Mouse (Mus musculus) cortical plate, adult 2 months (tissue): Measurements from ENCODE around the gene Farp1.

Experiments
- CTCF ChIP-seq: fragments of 200-500 bp; IDR thresholded peaks from 2 replicates; pipeline ENCODE4 v1.5.1; 2011; ENCODE audit warnings: mild to moderate bottlenecking, control low read depth, low read length; ENCODE audit not compliant: insufficient read depth; ENCODE audit errors: extremely low read depth
- POLR2A ChIP-seq: fragments of 200-500 bp; IDR thresholded peaks from 2 replicates; pipeline ENCODE4 v1.6.1; 2011; ENCODE audit warnings: mild to moderate bottlenecking, low read length, control low read depth; ENCODE audit not compliant: insufficient read depth; ENCODE audit errors: extremely low read depth

DNA sequence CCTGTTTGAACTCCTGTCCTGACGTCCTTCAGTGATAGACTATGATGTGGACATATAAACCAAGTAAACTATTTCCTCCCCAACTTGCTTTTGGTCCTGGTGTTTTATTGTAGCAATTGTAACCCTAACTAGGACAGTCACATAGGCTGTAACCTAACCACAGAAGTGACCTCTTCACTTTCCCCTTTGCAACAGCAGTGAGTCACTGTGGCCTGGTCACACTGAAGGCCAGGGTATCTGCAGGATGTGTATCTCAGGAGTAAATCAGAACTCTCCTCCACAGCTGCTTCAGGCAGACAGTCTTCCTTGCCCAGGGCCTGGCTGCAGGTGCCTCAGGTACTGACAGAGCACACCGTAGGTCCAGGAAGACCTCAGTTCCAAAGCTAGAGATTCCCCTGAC lies 3.6 kb upstream of the Farp1 start:
- no peak for TF ChIP-seq CTCF
- TF ChIP-seq POLR2A = no peak
